Mouse (Mus musculus): ENCODE results near the gene Pou6f2.

Pou6f2 gene

DNA sequence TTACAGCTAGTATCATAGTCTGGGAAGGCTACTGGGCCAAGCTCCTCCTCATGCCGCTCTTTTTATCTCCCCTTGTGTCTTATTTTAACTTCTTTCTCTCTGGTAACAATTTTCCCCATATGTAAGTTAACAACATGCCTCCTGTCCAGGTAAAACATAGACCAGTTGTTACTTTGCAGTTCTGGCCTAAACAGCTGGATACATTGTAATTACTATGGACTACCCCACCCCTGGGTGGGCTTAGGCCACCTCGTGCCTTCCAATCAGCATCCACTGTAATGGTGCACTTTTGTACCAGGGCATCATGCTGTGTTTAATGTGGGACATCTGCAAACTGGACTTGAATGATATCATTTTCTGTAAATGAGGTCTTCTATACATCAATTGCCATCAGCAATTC is 271.4 kb downstream of the Pou6f2 start:
- in situ Hi-C loops (cut with MboI; ENCODE audit: low pct_unique_long_range_greater_than_20kb in 1 of 2, low sequenced_read_pairs in 2 of 2, unreplicated experiment in 1 of 2), result loop anchor here in 1 of 2 experiments (25.0 kb wide), 1 partner anchor 289 kb away; no protein-coding TSS in a partner anchor

DNA sequence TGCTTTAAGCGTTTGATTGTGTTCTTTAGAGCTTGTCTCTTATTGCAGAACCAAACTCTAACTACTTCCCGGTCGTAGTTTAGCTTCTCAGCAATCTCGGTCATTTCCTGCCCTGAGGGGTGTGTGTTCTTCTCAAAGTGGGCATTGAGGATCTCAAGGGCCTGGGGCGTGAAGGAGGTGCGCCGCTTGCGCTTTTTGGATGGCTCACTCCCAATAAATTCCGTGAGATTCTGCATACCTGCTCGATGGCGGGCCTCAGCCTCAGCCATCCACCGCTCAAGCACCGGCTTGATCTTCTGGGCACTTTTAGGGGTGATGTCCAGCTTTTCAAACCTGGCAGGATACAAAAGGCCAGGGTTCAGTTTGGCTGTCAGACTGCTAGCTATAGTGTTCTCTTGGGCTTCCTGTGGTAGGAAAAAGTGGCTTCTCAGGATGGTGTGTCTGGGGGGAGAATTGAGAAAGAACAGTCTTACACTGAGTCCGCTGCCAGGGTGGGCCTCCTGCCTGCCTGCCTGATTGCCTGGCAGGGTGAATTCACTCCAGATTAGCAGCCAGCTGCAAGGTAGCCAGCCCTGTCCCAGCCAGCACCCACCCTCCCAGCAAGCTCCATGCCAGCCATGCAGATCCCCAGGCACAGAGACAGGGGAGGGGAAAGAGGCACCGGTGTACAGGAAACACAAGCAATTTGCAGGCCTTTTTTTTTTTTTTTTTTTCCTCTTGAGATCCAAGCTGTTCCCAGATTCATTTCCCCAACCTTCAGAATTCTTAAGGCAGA is 272.1 kb downstream of the Pou6f2 start:
- in situ Hi-C loops (cut with MboI; ENCODE audit: low pct_unique_long_range_greater_than_20kb in 1 of 2, low sequenced_read_pairs in 2 of 2, unreplicated experiment in 1 of 2), result loop anchor here in 1 of 2 experiments (25.0 kb wide), 1 partner anchor 288 kb away; no protein-coding TSS in a partner anchor

DNA sequence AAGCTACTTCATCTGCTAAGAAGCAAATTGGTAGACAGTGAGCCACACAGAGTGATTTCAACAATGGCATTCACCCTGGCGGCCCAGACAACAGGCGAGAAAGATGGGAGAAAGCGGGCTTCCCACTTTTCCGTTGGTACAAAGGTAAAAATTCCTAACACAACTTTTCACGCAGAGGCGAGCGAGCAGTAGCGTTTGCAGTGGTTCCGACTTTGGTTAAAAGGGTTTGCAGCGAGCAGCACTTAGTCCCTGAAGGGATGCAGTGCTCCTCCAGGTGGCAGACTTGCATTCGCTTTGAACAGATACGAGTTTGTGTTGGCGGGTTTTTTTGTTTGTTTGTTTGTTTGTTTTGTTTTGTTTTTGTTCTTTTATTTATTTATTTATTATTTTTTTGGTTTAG is 273.1 kb downstream of the Pou6f2 start:
- in situ Hi-C loops (cut with MboI; ENCODE audit: low pct_unique_long_range_greater_than_20kb in 1 of 2, low sequenced_read_pairs in 2 of 2, unreplicated experiment in 1 of 2), result no loop called here

DNA sequence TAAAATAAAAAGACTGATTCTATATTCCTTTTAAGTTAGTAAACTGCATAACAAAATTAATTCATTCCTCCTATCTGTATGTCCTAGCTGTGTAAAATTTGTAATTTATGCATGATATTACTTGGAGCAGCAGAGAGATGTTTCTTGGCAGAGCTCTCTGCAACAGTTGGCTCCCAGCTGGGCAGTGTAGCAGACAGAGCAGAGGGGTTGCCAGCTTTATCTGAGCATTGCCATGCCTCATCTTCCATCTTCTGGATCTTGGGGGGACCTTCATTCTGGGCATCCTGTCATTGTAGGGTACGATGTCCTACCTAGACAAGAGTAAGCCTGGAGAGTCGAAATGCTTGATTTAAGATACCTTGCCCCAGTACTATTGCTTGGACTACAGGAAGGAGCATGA is 277.1 kb downstream of the Pou6f2 start:
- in situ Hi-C loops (cut with MboI; ENCODE audit: low pct_unique_long_range_greater_than_20kb in 1 of 2, low sequenced_read_pairs in 2 of 2, unreplicated experiment in 1 of 2), result no loop called here

DNA sequence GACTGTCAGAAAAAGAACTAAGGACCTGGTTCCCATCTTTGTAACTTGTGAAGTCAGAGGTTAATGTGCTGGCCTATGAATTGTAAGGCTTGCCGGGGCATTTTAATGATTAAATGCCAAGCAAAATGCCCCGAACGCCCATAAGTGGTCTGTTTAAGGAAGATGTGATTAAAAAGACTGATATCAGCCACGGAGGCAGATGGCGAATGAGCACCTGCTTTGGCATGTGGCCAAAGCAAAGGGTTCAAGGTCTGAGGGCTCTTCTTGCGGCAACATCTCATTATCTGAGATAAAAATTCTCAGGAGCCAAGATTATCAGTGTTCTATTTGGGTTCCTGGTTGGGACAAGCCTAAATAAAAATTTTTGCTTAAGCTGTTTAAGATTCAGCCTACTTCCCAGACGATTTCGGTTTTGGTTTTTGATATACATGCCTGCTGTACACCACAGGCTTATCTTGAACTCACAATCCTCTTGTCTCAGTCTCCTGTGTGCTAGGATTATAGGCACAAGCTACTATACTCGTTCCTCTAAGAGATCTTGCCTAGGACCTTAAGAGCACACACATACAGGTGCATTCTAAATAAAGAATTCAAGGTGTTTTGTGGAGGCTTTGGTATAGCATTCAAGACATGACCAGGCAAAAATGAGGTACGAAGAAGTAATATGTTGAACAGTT is 315.9 kb downstream of the Pou6f2 start:
- in situ Hi-C loops (cut with MboI; ENCODE audit: low pct_unique_long_range_greater_than_20kb in 1 of 2, low sequenced_read_pairs in 2 of 2, unreplicated experiment in 1 of 2), result no loop called here
